Mouse (Mus musculus) T-cell, adult 2 months (primary cell): ENCODE measurements around the gene Thtpa.
A peak's percentile ranks its signal among the peaks of the same experiment; 100 is the strongest.

Experiments used
- DNase-seq: peaks from one replicate; pipeline ENCODE4 v3.0.0; 2022; ENCODE audit warnings: low spot score

The Thtpa gene

GRCm38 (mm10) chr14:55077481-55078365, 16.9 kb upstream of the Thtpa start:
- no peak for DNase-seq

- no peak for DNase-seq
Observed at GRCm38 (mm10) chr14:55078366-55078989, 16.1 kb upstream of the Thtpa start.

GRCm38 (mm10) chr14:55079214-55079970, 15.2 kb upstream of the Thtpa start:
- DNase-seq, result peak; percentile 73

GRCm38 (mm10) chr14:55081105-55081504, 13.5 kb upstream of the Thtpa start:
- DNase-seq, result no peak

GRCm38 (mm10) chr14:55083481-55083880, 11.1 kb upstream of the Thtpa start:
- no peak for DNase-seq

- DNase-seq, result no peak
Observed at GRCm38 (mm10) chr14:55085324-55086008, 9.1 kb upstream of the Thtpa start.

- no peak for DNase-seq
Observed at GRCm38 (mm10) chr14:55086009-55086514, 8.5 kb upstream of the Thtpa start.

- DNase-seq, result no peak
Observed at GRCm38 (mm10) chr14:55089199-55089947, 5.2 kb upstream of the Thtpa start.

GRCm38 (mm10) chr14:55091209-55091865, 3.2 kb upstream of the Thtpa start:
- no peak for DNase-seq

- peak; percentile 88 for DNase-seq
Observed at GRCm38 (mm10) chr14:55092011-55092577, 2.5 kb upstream of the Thtpa start, which contains the start of gene Zfhx2. Gene Zfhx2 (minus strand): TSS chr14:55092324.

GRCm38 (mm10) chr14:55093927-55094326, 657 bp upstream of the Thtpa start:
- peak; percentile 23 for DNase-seq

- DNase-seq, result no peak
Observed at GRCm38 (mm10) chr14:55095263-55095662, 679 bp downstream of the Thtpa start.

GRCm38 (mm10) chr14:55095671-55096070, 1.1 kb downstream of the Thtpa start:
- DNase-seq, result no peak

GRCm38 (mm10) chr14:55096573-55097087, 2.0 kb downstream of the Thtpa start:
- no peak for DNase-seq

GRCm38 (mm10) chr14:55097646-55098045, 3.1 kb downstream of the Thtpa start:
- DNase-seq, result no peak

GRCm38 (mm10) chr14:55098067-55098466, 3.5 kb downstream of the Thtpa start:
- peak; percentile 78 for DNase-seq

- DNase-seq, result peak; percentile 56
Observed at GRCm38 (mm10) chr14:55101592-55101991, 7.0 kb downstream of the Thtpa start.

- DNase-seq, result no peak
Observed at GRCm38 (mm10) chr14:55102253-55102785, 7.7 kb downstream of the Thtpa start.

- no peak for DNase-seq
Observed at GRCm38 (mm10) chr14:55104365-55104764, 9.8 kb downstream of the Thtpa start.

- DNase-seq, result no peak
Observed at GRCm38 (mm10) chr14:55105386-55105785, 10.8 kb downstream of the Thtpa start.
